Mouse (Mus musculus) liver, embryonic 12.5 days (tissue): ENCODE data around the gene Kif19a. TPM values are rescaled to one million over a fixed set of nuclear protein-coding genes. Genes with fewer than 3 reads are reported as not detected.

Experiments
- polyA plus RNA-seq: library from polyadenylated mRNA; unstranded; fragments of >200 nt; fragmentation: Nextera tagmentation; extraction: Ambion mirVana; gene quantifications from 2 replicates; pipeline ENCODE4 v1.2.1, GENCODE M21; 2016

Gene Kif19a
- polyA plus RNA-seq, 1 experiment from 2014 or later, result not detected

Other genes starting within 250 kb of the Kif19a start
- 1,173 and 1,181 TPM in 2 replicates for gene Rpl38, start 96.9 kb upstream of the Kif19a start, polyA plus RNA-seq
- 5.6 and 6.1 TPM in 2 replicates for gene Ttyh2, start 90.0 kb upstream of the Kif19a start, polyA plus RNA-seq
- gene Dnaic2, start 38.0 kb upstream of the Kif19a start, polyA plus RNA-seq, result 0.05 TPM in 1 of 2 replicates, not detected in the other
- not detected in 2 replicates for gene Btbd17, start 30.6 kb downstream of the Kif19a start, polyA plus RNA-seq
- not detected in 2 replicates for gene Gpr142, start 33.5 kb downstream of the Kif19a start, polyA plus RNA-seq
- 14.3 TPM in 2 replicates for gene Gprc5c, start 85.8 kb downstream of the Kif19a start, polyA plus RNA-seq
- gene Cd300a, start 124.7 kb downstream of the Kif19a start, polyA plus RNA-seq, result 3.7 and 4.6 TPM in 2 replicates
- 0.39 and 0.67 TPM in 2 replicates for gene Cd300lb, start 169.0 kb downstream of the Kif19a start, polyA plus RNA-seq
- not detected in 2 replicates for gene Cd300c, start 203.8 kb downstream of the Kif19a start, polyA plus RNA-seq
- gene Cd300ld, start 224.5 kb downstream of the Kif19a start, polyA plus RNA-seq, result 0.48 and 0.67 TPM in 2 replicates
- 3.0 and 3.4 TPM in 2 replicates for gene Cd300c2, start 236.5 kb downstream of the Kif19a start, polyA plus RNA-seq